Mouse (Mus musculus) lung, adult 2 months (tissue): ENCODE measurements around the gene Soga1. TPM values are rescaled to one million over a fixed set of nuclear protein-coding genes. Genes with fewer than 3 reads are reported as not detected.

ENCODE experiments used
- DNase-seq: peaks from one replicate; pipeline ENCODE4 v3.0.0; 2022
- H3K4me1 ChIP-seq: fragments of 200-500 bp; 2 replicates; pipeline ENCODE4 v1.6.1; 2011; ENCODE audit warnings: low read length; ENCODE audit not compliant: control insufficient read depth, insufficient read depth
- H3K4me3 ChIP-seq: fragments of 200-500 bp; replicated peaks from 2 replicates; pipeline ENCODE3; 2011; ENCODE audit warnings: low read depth, mild to moderate bottlenecking, control low read depth, low read length; ENCODE audit errors: extremely low read depth
- CTCF ChIP-seq: fragments of 200-500 bp; IDR thresholded peaks from 2 replicates; pipeline ENCODE4 v1.5.1; 2011; ENCODE audit warnings: mild to moderate bottlenecking, low read length, control low read depth; ENCODE audit not compliant: insufficient read depth
- POLR2A ChIP-seq: fragments of 200-500 bp; IDR thresholded peaks from 2 replicates; pipeline ENCODE4 v1.6.1; 2011; ENCODE audit warnings: low read depth, mild to moderate bottlenecking, control low read depth, low read length, borderline replicate concordance; ENCODE audit errors: extremely low read depth
- WGBS: fragments of 180-500 bp; shearing (Covaris S2); methylation state at CpG from one replicate; pipeline ENCODE4 v1.1.7; 2018; 5-methylcytosine and 5-hydroxymethylcytosine counted together
- polyA plus RNA-seq: library from polyadenylated mRNA; depleted of rRNA; stranded (reverse); fragments of >200 nt; gene quantifications from 2 replicates; pipeline ENCODE4 v1.2.3, GENCODE M21; 2012; rRNA removed

Soga1 gene
- polyA plus RNA-seq: 34.1 and 37.1 TPM in 2 replicates

- peak within 1 kb of the TSS; percentile 81 for H3K4me3 ChIP-seq
- TF ChIP-seq CTCF (no peak), POLR2A (peak; percentile 8; the same call in 1 of the 2 replicates)
- H3K4me1 ChIP-seq: peaks cover 24% of the 10 kb centered on the region
- peak; percentile 84 for DNase-seq
- WGBS: under 1% methylated on average over 133 of the region's 136 CpGs
Observed at GRCm38 (mm10) chr2:157078793-157079700, at the start of gene Soga1. Gene Soga1, minus strand, starts transcription at chr2:157079254.

GRCm38 (mm10) chr2:157128072-157128471, 49.0 kb upstream of the Soga1 start:
- no peak for DNase-seq
- Histone ChIP-seq H3K4me1 (peaks cover 19% of the 10 kb centered on the region), H3K4me3 (no peak overlapping the region)
- TF ChIP-seq POLR2A: no peak
- TF ChIP-seq CTCF: peak; percentile 53; the same call in 1 of the 2 replicates
- 46% methylated on average over 4 of the region's 4 CpGs for WGBS

DNA sequence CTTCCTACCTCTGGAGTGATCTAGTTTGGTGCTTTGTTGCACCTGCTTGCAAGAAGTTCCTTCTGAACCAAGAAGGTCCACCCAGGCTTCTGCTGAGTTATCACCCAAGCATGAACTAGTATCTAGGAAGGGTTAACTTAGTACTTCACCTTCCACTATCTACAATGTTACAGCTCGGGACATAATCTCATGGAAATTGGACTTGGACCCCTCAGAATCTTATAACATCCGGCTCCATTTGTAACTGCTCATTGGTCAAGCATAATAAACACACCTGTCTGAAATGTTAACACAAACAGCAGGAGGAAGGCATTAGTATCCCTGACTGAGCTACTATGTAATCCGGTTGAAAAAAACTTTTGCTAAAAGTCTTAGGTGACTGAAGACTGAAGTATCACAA, 48.3 kb upstream of the Soga1 start:
- 78% methylated on average over 3 of the region's 3 CpGs for WGBS
- no peak for TF ChIP-seq POLR2A
- no peak for TF ChIP-seq CTCF
- Histone ChIP-seq H3K4me3 (no peak overlapping the region), H3K4me1 (peaks cover 19% of the 10 kb centered on the region)
- DNase-seq: no peak

GRCm38 (mm10) chr2:157125246-157125645, 46.2 kb upstream of the Soga1 start:
- TF ChIP-seq CTCF (no peak), POLR2A (no peak)
- DNase-seq: no peak
- 73% methylated on average over 3 of the region's 3 CpGs for WGBS
- peaks cover 10% of the 10 kb centered on the region for H3K4me1 ChIP-seq
- no peak overlapping the region for H3K4me3 ChIP-seq

GRCm38 (mm10) chr2:157121766-157122165, 42.7 kb upstream of the Soga1 start:
- DNase-seq: no peak
- no peaks in the 10 kb centered on the region for H3K4me1 ChIP-seq
- no peak overlapping the region for H3K4me3 ChIP-seq
- 88% methylated on average over 8 of the region's 8 CpGs for WGBS
- TF ChIP-seq CTCF (no peak), POLR2A (no peak)

- no peak overlapping the region for H3K4me3 ChIP-seq
- no peak for DNase-seq
- 46% methylated on average over 3 of the region's 3 CpGs for WGBS
- H3K4me1 ChIP-seq: no peaks in the 10 kb centered on the region
- TF ChIP-seq POLR2A (no peak), CTCF (no peak)
Observed at GRCm38 (mm10) chr2:157119075-157119474, 40.0 kb upstream of the Soga1 start.

GRCm38 (mm10) chr2:157118556-157118955, 39.5 kb upstream of the Soga1 start:
- no peak for TF ChIP-seq CTCF
- TF ChIP-seq POLR2A: no peak
- H3K4me1 ChIP-seq: no peaks in the 10 kb centered on the region
- 66% methylated on average over 4 of the region's 4 CpGs for WGBS
- no peak overlapping the region for H3K4me3 ChIP-seq
- no peak for DNase-seq

DNA sequence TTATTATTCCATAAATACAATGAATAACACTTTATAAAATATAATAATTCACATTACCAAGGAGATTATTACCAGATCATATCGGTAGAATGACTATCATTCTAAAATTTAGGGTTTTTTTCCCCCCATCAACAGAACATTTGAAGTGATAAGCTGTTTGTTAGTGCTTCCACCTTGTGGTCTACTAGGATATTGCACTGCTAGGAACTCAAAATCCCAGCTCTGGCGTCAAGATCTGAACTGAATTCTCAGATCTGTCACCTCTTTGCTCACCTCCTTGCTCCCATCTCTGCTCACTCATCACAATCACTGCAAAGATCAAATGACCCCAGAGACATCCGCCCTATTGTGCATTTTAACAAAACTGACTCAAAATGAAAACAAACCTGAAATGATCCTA, 37.9 kb upstream of the Soga1 start:
- no peak for DNase-seq
- TF ChIP-seq POLR2A: no peak
- 0 out of 2 replicates have a peak, but pooled peaks have one; percentile 19 for TF ChIP-seq CTCF
- Histone ChIP-seq H3K4me3 (no peak overlapping the region), H3K4me1 (no peaks in the 10 kb centered on the region)
- WGBS: 24% methylated on average over 3 of the region's 3 CpGs

DNA sequence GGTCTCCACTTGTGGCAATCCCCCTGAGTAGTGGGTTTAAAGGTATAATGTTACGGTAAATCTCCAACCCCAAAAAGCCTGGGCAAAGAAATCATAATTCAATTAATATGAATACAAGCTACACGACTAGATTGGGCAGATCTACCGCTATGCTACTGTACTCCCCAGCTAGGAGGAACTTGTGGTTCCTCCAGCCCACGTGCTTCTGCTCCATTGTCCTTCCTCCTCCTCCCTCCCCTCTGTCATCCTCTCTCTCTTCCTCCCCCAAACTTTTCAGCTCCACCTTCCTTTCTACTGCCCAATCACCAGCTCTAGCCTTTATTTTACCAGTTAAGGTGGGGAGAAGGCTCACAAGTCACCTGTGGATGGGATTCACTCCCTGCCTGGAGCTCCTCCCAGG, 29.2 kb upstream of the Soga1 start:
- TF ChIP-seq POLR2A: no peak
- DNase-seq: no peak
- Histone ChIP-seq H3K4me3 (no peak overlapping the region), H3K4me1 (no peaks in the 10 kb centered on the region)
- 78% methylated on average over 4 of the region's 4 CpGs for WGBS

GRCm38 (mm10) chr2:157104454-157104853, 25.4 kb upstream of the Soga1 start:
- TF ChIP-seq CTCF (no peak), POLR2A (no peak)
- no peak overlapping the region for H3K4me3 ChIP-seq
- H3K4me1 ChIP-seq: no peaks in the 10 kb centered on the region
- WGBS: 85% methylated on average over 8 of the region's 8 CpGs
- DNase-seq: no peak
